Mouse (Mus musculus): ENCODE data around the gene Abcb9. TPM values are rescaled to one million over a fixed set of nuclear protein-coding genes. Genes with fewer than 3 reads are reported as not detected.
A peak's percentile ranks its signal among the peaks of the same experiment; 100 is the strongest.
"Not testable (repeated sequence)": the region's sequence is repeated elsewhere in the genome, so short reads cannot be mapped to it uniquely, and the experiment has no call there.

Abcb9 gene
- polyA plus RNA-seq, 1 experiment from 2014 or later: 6.7 TPM

DNA sequence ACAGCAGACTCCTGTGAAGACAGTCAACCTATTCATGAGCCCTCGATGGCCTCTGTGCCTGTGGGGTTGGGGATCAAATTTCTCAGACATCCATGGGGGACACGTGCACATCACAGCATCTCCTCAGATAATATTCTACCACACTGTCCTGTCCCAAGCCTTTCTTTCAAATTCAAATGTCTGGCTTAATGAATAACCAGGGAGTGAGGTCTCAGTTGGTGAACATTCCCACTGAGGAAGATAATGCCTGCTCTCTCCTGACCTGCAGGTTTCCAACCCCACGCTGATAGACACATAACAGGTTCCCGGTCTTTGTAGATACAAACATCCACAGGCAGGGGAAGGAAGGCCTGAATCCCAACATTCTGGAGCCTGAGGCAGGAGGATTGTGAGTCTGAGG lies 38.6 kb downstream of the Abcb9 start:
- no peak overlapping the region for H3K4me2 ChIP-seq (ENCODE audit: low read depth, low read length)
- peaks cover 5% of the 10 kb centered on the region; the same call in 1 of the 2 replicates for H3K9me3 ChIP-seq (replicated peaks; ENCODE audit: control insufficient read depth, low read length)
- H3K4me1 ChIP-seq (ENCODE audit: control insufficient read depth, low read depth, low read length): peaks cover 14% of the 10 kb centered on the region
- H3K27me3 ChIP-seq (ENCODE audit: control insufficient read depth, insufficient read depth, low read depth, low read length): no peaks in the 10 kb centered on the region
- 63% methylated on average over 4 of the region's 4 CpGs for WGBS (ENCODE audit: insufficient replicate concordance)
- no peaks in the 10 kb centered on the region for H3K36me3 ChIP-seq (ENCODE audit: control insufficient read depth, insufficient read depth)
- no peak overlapping the region for H3K4me3 ChIP-seq (ENCODE audit: low read depth, low read length)
- no peak for ATAC-seq (ENCODE audit: low read depth)
- no peak overlapping the region for H3K9ac ChIP-seq (ENCODE audit: low read depth, low read length)
- no peak overlapping the region for H3K27ac ChIP-seq (ENCODE audit: low read length)

DNA sequence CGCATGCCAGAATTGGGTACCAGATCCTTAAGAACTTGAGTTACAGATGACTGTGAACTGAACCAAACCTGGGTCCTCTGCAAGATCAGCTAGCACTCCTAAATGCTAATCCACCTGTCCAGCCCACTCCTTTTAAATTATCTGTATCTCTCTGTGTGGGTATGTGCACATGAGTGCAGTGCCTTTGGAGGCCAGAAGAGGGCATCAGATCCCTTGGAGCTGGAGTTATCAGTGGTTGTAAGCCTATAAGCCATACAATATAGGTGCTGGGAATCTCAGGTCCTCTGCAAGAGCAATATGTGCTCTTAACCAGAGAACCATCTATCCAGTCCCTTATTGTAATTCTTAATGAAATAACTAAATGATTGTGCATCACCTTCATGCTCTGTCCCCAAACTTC lies 39.4 kb downstream of the Abcb9 start:
- no peaks in the 10 kb centered on the region for H3K27me3 ChIP-seq (ENCODE audit: control insufficient read depth, insufficient read depth, low read depth, low read length)
- H3K27ac ChIP-seq (ENCODE audit: low read length): no peak overlapping the region
- no peak overlapping the region for H3K9ac ChIP-seq (ENCODE audit: low read depth, low read length)
- no peak overlapping the region for H3K4me2 ChIP-seq (ENCODE audit: low read depth, low read length)
- 89% methylated on average over 1 of the region's 1 CpGs for WGBS (ENCODE audit: insufficient replicate concordance)
- H3K4me3 ChIP-seq (ENCODE audit: low read depth, low read length): no peak overlapping the region
- peaks cover 22% of the 10 kb centered on the region for H3K4me1 ChIP-seq (ENCODE audit: control insufficient read depth, low read depth, low read length)
- H3K36me3 ChIP-seq (ENCODE audit: control insufficient read depth, insufficient read depth): no peaks in the 10 kb centered on the region
- H3K9me3 ChIP-seq (replicated peaks; ENCODE audit: control insufficient read depth, low read length): peaks cover 5% of the 10 kb centered on the region; the same call in 1 of the 2 replicates
- no peak for ATAC-seq (ENCODE audit: low read depth)

DNA sequence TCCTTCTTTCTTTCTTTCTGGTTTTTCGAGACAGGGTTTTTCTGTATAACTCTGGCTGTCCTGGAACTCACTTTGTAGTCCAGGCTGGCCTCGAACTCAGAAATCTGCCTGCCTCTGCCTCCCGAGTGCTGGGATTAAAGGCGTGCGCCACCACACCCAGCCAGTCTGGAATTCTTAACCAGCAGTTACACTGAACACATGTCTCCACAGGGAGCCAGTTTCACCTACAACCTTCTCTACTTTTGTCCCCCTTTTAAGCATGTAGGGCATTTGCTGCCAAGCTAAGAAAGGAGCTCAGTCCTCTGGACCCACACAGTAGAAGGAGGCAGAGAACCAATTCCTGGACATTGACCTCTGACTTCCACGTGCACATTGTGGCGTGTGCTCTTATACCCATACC lies 43.0 kb downstream of the Abcb9 start:
- Histone ChIP-seq H3K4me1 (ENCODE audit: control insufficient read depth, low read depth, low read length) (peaks cover 56% of the 10 kb centered on the region), H3K4me2 (ENCODE audit: low read depth, low read length) (peak overlapping the region; percentile 53)
- not testable (repeated sequence) for H3K9ac ChIP-seq (ENCODE audit: low read depth, low read length)

DNA sequence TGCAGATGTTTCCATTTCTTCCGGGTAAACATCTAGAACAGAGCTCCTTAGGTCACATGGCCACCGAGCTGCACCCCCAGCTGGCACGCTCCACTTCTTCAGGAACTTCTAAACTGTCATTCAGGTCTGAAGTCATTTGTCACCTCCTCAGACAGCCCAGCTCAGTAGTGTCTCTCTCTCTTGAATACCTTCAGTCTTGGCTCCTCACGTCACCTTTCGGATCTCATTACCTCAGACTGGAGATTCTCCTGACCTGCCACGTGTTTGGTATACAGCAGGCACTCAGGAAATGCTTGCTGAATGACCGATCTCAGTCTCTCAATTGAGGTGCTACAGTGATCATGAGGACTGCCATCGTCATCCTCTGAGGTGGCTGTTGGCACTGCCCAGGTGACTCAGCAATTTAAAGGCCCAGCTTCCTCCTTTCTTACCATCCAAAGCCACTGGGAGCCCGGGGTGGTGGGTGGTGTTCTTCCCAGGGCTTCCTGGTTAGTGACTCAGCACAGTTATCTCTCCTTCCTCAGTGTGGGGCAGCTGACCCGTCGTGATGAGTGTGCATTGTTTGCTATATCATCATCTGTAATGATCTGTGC lies 43.6 kb downstream of the Abcb9 start:
- Histone ChIP-seq H3K9me3 (replicated peaks; ENCODE audit: control insufficient read depth, low read length) (peaks cover 5% of the 10 kb centered on the region; the same call in 1 of the 2 replicates), H3K4me2 (ENCODE audit: low read depth, low read length) (peak overlapping the region; percentile 53), H3K9ac (ENCODE audit: low read depth, low read length) (peak overlapping the region; percentile 64), H3K4me3 (ENCODE audit: low read depth, low read length) (peak overlapping the region; percentile 58), H3K36me3 (ENCODE audit: control insufficient read depth, insufficient read depth) (no peaks in the 10 kb centered on the region), H3K27ac (ENCODE audit: low read length) (peak overlapping the region; percentile 96), H3K27me3 (ENCODE audit: control insufficient read depth, insufficient read depth, low read depth, low read length) (no peaks in the 10 kb centered on the region), H3K4me1 (ENCODE audit: control insufficient read depth, low read depth, low read length) (peaks cover 62% of the 10 kb centered on the region)
- WGBS (ENCODE audit: insufficient replicate concordance): 16% methylated on average over 11 of the region's 11 CpGs
- peak; percentile 96 for ATAC-seq (ENCODE audit: low read depth)

More for the DNA sequence above, 43.0 kb downstream of the Abcb9 start:
- not testable (repeated sequence) for ATAC-seq (ENCODE audit: low read depth); H3K9me3 ChIP-seq (replicated peaks; ENCODE audit: control insufficient read depth, low read length); H3K4me3 ChIP-seq (ENCODE audit: low read depth, low read length); H3K27me3 ChIP-seq (ENCODE audit: control insufficient read depth, insufficient read depth, low read depth, low read length); H3K36me3 ChIP-seq (ENCODE audit: control insufficient read depth, insufficient read depth)
- peak overlapping the region; percentile 96 for H3K27ac ChIP-seq (ENCODE audit: low read length)
- WGBS (ENCODE audit: insufficient replicate concordance): 71% methylated on average over 7 of the region's 7 CpGs

DNA sequence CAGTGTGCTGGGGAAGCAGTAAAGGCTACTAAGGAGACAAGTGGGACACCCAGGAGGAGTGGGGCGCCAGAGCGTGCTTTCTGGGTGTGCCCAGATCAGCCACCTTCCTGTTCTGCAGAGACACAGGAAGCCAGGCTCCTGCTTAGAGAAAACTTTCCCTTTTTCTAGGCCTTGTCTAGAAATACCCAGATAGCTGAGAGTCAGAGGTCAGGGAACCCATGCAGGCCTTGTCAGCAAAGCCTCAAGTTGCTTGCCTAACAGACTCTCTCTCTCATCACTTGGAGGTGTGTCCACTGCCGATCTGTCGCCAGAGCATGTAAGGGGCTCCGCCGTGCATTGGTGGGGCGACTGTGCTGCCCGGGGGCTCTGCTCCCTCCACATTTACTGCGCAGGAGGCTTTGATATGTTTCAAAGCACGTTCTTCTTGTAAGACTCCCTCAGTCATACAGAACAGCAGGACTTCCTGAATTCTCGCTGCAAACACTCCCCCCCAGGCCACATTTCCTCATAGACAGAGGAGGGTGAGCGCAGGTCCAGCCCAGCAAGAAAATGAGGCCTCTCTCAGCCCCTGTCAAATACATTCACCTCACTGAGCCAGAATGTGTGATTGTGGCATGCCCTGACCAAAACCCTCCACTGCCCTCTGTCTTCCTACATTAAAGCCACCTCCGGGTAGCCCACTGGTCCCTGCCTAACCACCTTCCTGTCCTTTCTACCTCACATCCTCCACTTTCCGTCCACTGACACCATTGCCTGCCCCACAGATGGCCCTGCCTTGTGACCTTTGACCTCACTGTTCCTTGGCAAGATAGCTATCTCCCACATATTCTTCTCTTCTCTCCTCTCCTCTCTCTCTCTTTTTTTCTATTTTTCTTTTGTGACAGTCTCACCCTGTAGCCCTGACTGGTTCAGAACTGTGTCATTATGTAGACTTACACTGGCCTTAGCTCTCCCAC lies 45.2 kb downstream of the Abcb9 start:
- 23% methylated on average over 14 of the region's 14 CpGs for WGBS (ENCODE audit: insufficient replicate concordance)
- Histone ChIP-seq H3K4me2 (ENCODE audit: low read depth, low read length) (peak overlapping the region; percentile 53), H3K9me3 (replicated peaks; ENCODE audit: control insufficient read depth, low read length) (no peaks in the 10 kb centered on the region), H3K4me1 (ENCODE audit: control insufficient read depth, low read depth, low read length) (peaks cover 63% of the 10 kb centered on the region), H3K27me3 (ENCODE audit: control insufficient read depth, insufficient read depth, low read depth, low read length) (no peaks in the 10 kb centered on the region), H3K27ac (ENCODE audit: low read length) (peak overlapping the region; percentile 96), H3K9ac (ENCODE audit: low read depth, low read length) (peak overlapping the region; percentile 64), H3K36me3 (ENCODE audit: control insufficient read depth, insufficient read depth) (no peaks in the 10 kb centered on the region), H3K4me3 (ENCODE audit: low read depth, low read length) (peak overlapping the region; percentile 58)
- 0 out of 2 replicates have a peak, but pooled peaks have one; percentile 4 for ATAC-seq (ENCODE audit: low read depth)

DNA sequence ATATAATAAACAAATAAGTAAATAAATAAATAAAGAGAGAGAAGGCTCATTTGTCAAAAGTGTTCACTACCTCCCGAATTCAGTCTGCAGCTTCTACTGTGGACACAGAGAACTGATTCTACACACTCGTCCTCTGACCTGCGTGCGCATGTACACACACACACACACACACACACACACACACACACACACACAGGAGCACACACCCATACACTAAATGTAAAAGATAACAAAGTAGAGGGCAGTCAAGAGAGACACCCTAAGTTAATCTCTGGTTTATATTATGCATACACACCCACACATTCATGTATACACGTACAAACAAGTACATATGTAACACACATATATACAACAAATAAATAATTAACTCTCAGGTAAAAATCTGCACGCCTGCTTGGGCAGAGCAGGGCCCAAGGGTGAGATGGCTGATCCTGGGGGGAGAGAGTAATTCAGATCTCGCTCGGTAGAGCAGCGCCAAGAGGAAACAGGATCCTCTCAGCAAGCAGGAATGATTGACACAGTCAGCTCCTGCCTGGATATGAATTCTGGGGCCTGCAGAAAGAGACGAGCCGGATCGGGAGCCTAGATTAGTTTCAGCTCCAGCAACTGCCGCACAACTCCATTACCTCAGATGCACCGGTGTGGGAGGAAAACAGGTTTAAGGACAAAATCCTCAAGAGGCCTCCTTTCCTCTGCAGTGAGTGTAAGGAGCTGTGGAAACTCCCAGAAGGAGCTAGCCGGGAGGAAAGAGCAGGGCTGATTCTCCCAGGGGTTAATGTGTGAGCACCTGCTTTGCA lies 46.2 kb downstream of the Abcb9 start:
- H3K9ac ChIP-seq (ENCODE audit: low read depth, low read length): peak overlapping the region; percentile 64
- 48% methylated on average over 15 of the region's 15 CpGs for WGBS (ENCODE audit: insufficient replicate concordance)
- no peaks in the 10 kb centered on the region for H3K36me3 ChIP-seq (ENCODE audit: control insufficient read depth, insufficient read depth)
- ATAC-seq (ENCODE audit: low read depth): no peak
- H3K9me3 ChIP-seq (replicated peaks; ENCODE audit: control insufficient read depth, low read length): no peaks in the 10 kb centered on the region
- peak overlapping the region; percentile 53 for H3K4me2 ChIP-seq (ENCODE audit: low read depth, low read length)
- peaks cover 63% of the 10 kb centered on the region for H3K4me1 ChIP-seq (ENCODE audit: control insufficient read depth, low read depth, low read length)
- no peaks in the 10 kb centered on the region for H3K27me3 ChIP-seq (ENCODE audit: control insufficient read depth, insufficient read depth, low read depth, low read length)
- peak overlapping the region; percentile 96 for H3K27ac ChIP-seq (ENCODE audit: low read length)
- peak overlapping the region; percentile 58 for H3K4me3 ChIP-seq (ENCODE audit: low read depth, low read length)

DNA sequence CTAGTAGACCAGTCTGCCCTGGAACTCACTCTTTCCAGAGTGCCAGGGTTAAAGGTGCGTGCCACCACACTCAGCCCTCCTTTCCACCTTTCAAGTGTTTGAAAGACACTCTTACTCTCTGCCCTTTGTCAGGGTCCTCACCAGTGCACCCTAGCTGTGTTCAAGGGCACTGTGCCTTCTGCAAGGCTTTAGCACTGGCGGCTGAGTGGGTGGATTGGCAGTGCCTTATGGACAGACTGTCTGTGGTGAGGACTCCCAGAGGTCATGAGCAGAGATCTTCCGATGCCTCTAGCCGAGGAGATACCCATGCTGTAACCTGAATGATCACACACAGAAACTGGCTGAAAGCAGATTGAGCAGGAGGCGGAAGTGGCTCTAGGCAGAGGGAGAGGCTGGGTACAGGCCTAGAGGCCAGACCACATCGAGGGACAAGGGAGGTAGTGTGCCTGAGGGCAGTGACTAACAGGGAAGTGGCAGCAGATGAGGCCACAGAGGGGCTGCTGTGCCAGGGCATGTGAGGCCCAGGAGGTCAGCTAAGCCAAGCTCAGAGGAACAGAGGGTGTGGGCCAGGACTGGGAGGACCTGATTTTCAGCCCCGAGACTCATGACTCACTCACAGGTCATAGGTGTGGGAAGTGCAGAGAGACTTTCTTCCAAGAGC lies 48.7 kb downstream of the Abcb9 start:
- Histone ChIP-seq H3K27ac (ENCODE audit: low read length) (0 out of 2 replicates have a peak overlapping the region, but pooled peaks have one; percentile 33), H3K4me3 (ENCODE audit: low read depth, low read length) (no peak overlapping the region), H3K4me2 (ENCODE audit: low read depth, low read length) (no peak overlapping the region), H3K36me3 (ENCODE audit: control insufficient read depth, insufficient read depth) (no peaks in the 10 kb centered on the region), H3K27me3 (ENCODE audit: control insufficient read depth, insufficient read depth, low read depth, low read length) (no peaks in the 10 kb centered on the region), H3K9me3 (replicated peaks; ENCODE audit: control insufficient read depth, low read length) (no peaks in the 10 kb centered on the region), H3K4me1 (ENCODE audit: control insufficient read depth, low read depth, low read length) (peaks cover 48% of the 10 kb centered on the region), H3K9ac (ENCODE audit: low read depth, low read length) (no peak overlapping the region)
- no peak for ATAC-seq (ENCODE audit: low read depth)
- WGBS (ENCODE audit: insufficient replicate concordance): 59% methylated on average over 7 of the region's 7 CpGs

DNA sequence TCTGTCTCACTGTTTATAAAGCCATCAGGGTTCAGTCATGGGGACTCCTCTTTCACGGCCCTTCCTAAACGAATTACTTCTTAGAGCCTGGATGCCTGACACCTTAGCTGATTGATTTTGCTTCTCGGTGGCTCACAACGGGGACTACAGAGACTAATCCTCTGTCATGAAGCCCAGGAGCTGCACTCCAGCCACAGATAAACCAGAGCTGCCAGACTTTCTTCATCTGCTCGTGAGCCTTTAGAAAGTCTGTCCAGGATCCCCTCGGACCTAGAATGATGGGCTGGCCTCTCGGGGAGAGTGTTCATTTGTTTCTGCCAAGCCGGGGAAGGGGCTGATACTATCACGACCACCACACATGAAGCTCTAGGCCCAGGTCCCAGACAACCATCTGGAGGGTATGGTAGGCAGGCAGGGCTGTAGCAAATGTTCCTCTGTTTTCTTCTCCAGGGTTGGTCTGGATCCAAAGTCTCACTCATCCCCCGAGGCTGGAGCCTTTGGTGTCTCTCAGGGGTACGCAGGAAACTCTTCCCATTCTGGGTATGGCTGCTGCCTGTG lies 50.1 kb downstream of the Abcb9 start:
- Histone ChIP-seq H3K27me3 (ENCODE audit: control insufficient read depth, insufficient read depth, low read depth, low read length) (no peaks in the 10 kb centered on the region), H3K4me1 (ENCODE audit: control insufficient read depth, low read depth, low read length) (peaks cover 34% of the 10 kb centered on the region), H3K9me3 (replicated peaks; ENCODE audit: control insufficient read depth, low read length) (no peaks in the 10 kb centered on the region), H3K27ac (ENCODE audit: low read length) (no peak overlapping the region), H3K4me2 (ENCODE audit: low read depth, low read length) (no peak overlapping the region), H3K9ac (ENCODE audit: low read depth, low read length) (no peak overlapping the region), H3K4me3 (ENCODE audit: low read depth, low read length) (no peak overlapping the region), H3K36me3 (ENCODE audit: control insufficient read depth, insufficient read depth) (no peaks in the 10 kb centered on the region)
- ATAC-seq (ENCODE audit: low read depth): no peak
- 61% methylated on average over 11 of the region's 11 CpGs for WGBS (ENCODE audit: insufficient replicate concordance)

Data from liver, embryonic 16.5 days (tissue).